Mouse (Mus musculus): ENCODE measurements around the gene Arid3c.
"Not testable (repeated sequence)": the region's sequence is repeated elsewhere in the genome, so short reads cannot be mapped to it uniquely, and the experiment has no call there.

Arid3c gene

GRCm38 (mm10) chr4:41731052-41731765, at the start of gene Arid3c:
Gene Arid3c, minus strand, starts transcription at chr4:41731142.
- no peak for DNase-seq (ENCODE audit: low spot score in 2 of 2)

DNA sequence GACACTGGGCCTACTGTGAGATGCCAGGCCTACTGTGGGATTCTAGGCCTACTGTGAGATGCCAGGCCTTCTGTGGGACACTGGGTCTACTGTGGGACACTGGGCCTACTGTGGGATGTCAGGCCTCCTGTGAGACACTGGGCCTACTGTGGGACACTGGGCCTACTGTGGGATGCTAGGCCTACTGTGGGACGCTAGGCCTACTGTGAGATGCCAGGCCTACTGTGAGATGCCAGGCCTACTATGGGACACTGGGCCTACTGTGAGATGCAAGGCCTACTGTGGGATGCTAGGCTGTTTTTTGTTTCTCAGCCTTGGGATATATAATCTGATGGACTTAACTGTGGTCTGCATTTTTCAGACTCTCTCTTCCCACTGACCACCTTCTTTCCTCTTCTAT, 44.9 kb upstream of the Arid3c start:
- not testable (repeated sequence) for DNase-seq (ENCODE audit: low spot score in 2 of 2)

DNA sequence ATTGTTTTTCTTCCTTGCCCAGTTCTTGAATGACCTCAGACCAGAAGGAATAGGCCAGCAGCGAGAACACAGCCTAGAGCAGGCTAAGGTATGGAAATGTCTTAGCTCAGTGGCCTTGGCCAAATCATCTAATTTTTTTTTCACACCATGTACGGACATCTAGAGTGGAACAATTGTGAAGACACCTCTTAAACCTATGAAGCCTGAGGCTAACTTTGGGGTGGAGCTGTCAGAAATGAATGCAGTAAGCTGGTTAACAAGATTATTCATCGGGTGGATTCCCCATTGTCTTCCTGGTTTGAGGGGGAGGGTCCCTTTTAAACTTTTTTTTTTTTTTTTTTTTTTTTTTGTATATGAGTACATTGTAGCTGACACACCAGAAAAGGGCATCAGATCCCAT, 43.6 kb upstream of the Arid3c start:
- not testable (repeated sequence) for DNase-seq (ENCODE audit: low spot score in 2 of 2)

DNA sequence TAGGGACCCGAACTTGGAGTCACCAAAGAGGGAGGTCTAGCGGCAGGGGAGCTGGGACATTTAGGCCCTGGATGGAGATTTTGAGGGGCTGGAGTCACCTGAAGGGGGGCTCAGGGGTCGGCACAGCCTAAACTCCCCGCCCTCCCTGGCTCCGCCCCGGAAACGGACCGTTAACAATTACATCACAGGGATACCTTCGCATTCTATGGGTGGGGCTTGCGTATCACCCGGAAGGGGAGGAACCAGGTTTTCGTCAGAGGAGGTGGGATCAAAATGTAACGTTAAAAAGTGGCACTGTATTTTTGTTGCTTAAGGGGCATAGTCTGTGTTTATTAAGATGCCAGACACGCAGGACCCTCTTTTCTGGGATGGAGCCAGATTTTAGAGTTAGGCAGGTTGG, 43.1 kb upstream of the Arid3c start, which contains the start of gene Ccl27a:
Ccl27a (minus strand) TSS at position 246 of the 400 bp plus-strand sequence.
- peak; percentile 29 to 80 for DNase-seq (ENCODE audit: low spot score in 2 of 2)

DNA sequence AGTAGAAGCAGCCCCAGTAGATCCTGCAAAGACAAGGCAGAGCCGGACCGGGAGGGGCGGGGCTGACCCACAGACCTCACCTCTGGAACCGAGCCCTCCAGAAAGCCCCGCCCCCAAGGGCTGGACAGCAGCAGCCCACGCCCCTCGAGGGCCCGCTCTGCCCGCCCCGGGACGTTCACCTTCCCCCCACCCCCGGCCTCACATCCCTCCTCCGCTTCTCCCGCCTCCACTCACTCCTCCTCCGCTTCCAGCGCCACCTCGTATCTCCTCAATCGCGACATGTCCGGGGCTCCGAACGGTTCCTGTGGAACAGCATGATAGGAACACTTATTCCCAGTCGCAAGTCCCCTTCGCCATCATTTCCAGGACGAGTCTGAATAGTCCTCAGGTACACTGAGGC, 42.6 kb upstream of the Arid3c start:
- DNase-seq (ENCODE audit: low spot score in 2 of 2) = peak; percentile 41 to 58

DNA sequence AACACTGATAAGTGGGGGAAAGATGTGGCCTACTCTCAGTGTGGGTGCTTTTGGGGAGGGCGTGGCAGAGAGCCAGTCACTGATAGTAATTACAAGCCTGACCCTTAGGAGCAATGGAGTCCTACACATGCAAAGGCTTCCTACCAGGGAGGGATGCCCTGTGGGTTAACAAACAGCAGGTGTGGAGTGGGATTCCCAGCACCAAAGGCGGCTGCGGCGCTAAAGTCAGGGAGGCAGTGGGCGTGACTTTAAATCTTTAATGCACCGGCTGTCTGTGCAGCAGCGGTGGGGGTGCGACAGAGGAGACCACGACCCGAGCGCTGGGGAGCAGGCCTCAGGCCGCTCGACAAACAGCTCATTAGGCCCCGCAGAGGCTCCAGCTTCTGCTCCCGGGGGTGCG, 42.0 kb upstream of the Arid3c start:
- DNase-seq (ENCODE audit: low spot score in 2 of 2) = not testable (repeated sequence)

- DNase-seq (ENCODE audit: low spot score in 2 of 2) = not testable (repeated sequence)
Measured at GRCm38 (mm10) chr4:41767301-41767700, 36.4 kb upstream of the Arid3c start.

GRCm38 (mm10) chr4:41763176-41763575, 32.2 kb upstream of the Arid3c start:
- DNase-seq (ENCODE audit: low spot score in 2 of 2) = not testable (repeated sequence)

DNA sequence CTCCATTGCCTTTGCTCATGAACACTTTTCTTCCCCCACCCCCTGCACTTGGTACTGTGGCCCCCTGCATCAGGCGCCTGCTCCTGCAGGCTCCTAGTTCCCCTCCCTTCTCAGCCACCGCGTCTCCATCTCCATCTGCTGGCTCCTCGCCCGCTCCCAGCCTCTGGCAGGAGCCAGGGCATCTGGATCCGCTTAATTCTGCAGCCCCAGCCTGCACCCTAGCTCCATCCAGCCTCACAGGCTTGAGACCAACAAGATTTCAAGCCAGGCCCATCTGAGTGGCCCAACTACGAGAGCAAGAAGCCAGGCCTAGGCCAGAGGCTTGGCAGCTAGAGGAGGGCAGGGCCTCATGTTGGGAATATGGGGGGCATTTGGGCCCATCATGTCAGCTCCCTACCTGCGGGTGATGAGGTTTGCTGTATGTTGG, 31.8 kb upstream of the Arid3c start:
- not testable (repeated sequence) for DNase-seq (ENCODE audit: low spot score in 2 of 2)

DNA sequence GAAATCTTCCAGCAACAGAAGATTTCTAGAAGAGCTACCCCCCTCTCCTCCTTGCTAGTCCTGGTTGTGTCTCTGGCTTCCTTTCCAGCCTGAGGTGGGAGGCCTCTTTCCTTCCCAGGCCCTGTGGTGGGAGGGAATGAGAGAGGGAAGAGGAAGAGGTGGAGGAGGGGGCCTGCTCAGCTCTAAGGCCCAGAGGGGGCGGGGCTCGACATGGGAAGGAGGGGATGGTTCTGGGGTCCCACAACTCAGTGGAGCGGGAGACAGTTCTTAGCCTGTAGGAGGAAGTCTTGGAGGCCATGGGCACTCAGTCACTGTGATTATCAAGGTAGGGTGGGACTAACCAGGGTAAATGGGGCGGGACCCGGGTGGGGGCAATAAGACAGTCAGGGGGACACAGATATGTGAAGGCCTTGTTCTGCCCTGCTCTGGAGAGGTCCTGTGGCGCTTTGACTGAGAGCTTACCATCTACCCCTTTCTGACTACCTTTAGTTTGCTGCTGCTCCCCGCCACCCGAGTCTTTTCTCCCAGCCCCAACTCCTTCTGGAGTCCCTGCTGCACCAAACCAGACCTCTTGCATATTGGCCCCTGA, 31.3 kb upstream of the Arid3c start:
- no peak for DNase-seq (ENCODE audit: low spot score in 2 of 2)

- no peak for DNase-seq (ENCODE audit: low spot score in 2 of 2)
Measured at GRCm38 (mm10) chr4:41761680-41762079, 30.7 kb upstream of the Arid3c start.

DNA sequence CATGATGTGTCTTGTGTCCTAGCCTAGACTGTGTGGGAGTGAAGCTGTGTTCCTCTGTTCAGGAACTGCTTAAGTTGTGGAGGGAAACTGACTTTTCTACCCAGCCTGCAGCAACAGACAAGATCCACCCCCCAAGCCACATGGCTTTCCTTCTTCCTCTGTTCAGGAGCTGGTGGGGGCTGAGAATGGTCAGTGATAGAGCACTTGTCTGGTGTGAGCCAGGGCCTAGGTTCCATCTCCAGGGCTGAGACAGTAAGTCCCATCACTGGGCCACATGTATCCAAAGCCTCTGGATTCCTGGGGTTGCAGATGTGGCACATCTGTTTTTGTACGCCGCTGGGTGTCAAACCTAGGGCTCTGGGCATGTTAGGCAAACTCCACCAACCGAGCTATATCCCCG, 30.0 kb upstream of the Arid3c start:
- DNase-seq (ENCODE audit: low spot score in 2 of 2) = no peak

GRCm38 (mm10) chr4:41760288-41760721, 29.4 kb upstream of the Arid3c start:
- peak; percentile 32 to 73 for DNase-seq (ENCODE audit: low spot score in 2 of 2)

DNA sequence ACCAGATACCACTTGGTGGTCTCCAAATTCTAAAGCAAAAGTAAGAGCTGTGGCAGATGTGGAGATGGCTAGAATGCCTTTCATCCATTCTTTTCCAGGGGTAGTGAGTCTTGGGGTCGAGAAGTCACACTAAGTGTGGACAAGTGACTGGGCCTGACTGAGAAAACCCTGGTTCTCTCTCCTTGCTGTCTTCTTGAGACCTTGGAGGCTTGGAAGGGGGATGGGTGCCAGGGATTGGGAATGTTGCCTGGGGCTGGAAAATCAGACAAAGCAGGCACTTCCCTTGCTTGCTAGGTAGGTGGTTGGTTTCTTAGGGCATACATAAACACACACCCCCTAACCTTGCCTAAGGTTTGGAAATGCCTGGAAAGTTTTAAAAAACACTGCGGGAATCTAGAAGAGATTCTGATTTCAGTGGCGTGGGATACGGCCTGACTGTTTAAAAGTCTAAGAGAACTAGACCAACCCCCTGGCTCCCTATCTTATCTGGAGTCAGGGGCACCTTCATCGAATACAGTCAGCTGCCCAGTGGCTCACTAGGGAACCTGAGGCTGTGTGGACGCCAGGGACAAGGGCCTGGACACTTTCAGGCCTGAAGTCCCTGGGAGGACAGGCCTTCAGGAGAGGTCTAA, 28.8 kb upstream of the Arid3c start:
- DNase-seq (ENCODE audit: low spot score in 2 of 2) = no peak

DNA sequence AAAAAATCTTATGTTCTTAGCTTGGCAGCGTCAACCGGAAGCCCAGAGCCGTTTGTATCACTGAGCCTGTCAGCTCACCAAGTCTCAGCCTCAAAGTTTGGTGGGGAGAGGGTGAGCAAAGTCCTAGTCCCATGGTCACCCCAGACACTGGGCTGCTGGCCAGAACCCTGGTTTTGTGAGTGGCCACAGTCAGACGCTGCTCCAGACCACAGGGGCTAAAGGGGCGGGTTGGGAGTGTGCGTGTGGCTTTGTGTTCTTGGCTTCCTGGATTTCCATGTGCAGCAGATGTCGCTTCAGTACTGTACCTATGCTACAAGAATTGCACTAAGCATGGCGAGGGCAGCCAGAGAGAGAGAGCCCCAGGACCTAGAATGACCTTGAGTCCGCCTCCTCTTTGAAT, 28.3 kb upstream of the Arid3c start:
- no peak for DNase-seq (ENCODE audit: low spot score in 2 of 2)

DNA sequence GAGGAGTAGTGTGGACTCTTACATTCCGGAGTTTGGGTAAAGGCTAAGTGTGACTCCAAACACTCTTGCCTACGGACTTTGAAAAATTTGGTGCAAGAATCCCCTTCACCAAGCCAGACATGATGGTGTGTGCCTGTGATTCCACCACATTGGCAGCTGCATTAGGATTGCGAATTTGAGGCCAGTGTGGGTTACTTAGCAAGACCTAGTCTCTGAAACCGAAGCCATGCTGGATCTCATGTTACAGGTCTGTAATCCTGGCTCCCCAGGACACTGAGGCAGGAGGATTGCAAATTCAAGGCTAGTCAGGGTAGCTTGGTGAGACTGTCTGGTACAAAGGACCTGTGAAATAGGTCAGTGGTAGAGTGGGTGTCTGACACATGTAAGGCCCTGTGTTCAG, 27.8 kb upstream of the Arid3c start:
- no peak for DNase-seq (ENCODE audit: low spot score in 2 of 2)

GRCm38 (mm10) chr4:41758021-41758420, 27.1 kb upstream of the Arid3c start:
- no peak for DNase-seq (ENCODE audit: low spot score in 2 of 2)

- no peak for DNase-seq (ENCODE audit: low spot score in 2 of 2)
Measured at GRCm38 (mm10) chr4:41757321-41757720, 26.4 kb upstream of the Arid3c start.

- DNase-seq (ENCODE audit: low spot score in 2 of 2) = no peak
Measured at GRCm38 (mm10) chr4:41756440-41756839, 25.5 kb upstream of the Arid3c start.

- DNase-seq (ENCODE audit: low spot score in 2 of 2) = peak; percentile 82 to 89
Measured at GRCm38 (mm10) chr4:41755338-41756305, 24.7 kb upstream of the Arid3c start, which contains the start of gene Sigmar1. Gene Sigmar1, minus strand, starts transcription at chr4:41756157.

GRCm38 (mm10) chr4:41754797-41755337, 23.9 kb upstream of the Arid3c start, which contains the start of gene Galt:
Gene Galt, plus strand, starts transcription at chr4:41755228.
- no peak for DNase-seq (ENCODE audit: low spot score in 2 of 2)
